Mouse (Mus musculus) ES-E14 (cell line): ENCODE results near the gene 1700001O22Rik. TPM values are rescaled to one million over a fixed set of nuclear protein-coding genes. Genes with fewer than 3 reads are reported as not detected.

Experiments used
- DNase-seq: peaks from one replicate; pipeline ENCODE4 v3.0.0-alpha.2; 2013; ENCODE audit warnings: low read depth, low spot score
- H3K27ac ChIP-seq: 2 replicates; pipeline ENCODE4 v1.5.1; 2012; ENCODE audit warnings: low read depth, mild to moderate bottlenecking, low read length, moderate library complexity, mixed read lengths; ENCODE audit not compliant: poor library complexity, insufficient read depth, severe bottlenecking
- H3K36me3 ChIP-seq: 2 replicates; pipeline ENCODE4 v1.6.1; 2012; ENCODE audit warnings: mild to moderate bottlenecking, low read length, moderate library complexity, mixed read lengths; ENCODE audit not compliant: control insufficient read depth, poor library complexity, insufficient read depth, severe bottlenecking
- H3K4me1 ChIP-seq, 2 experiments: fragments of 150-350 bp in 1 of 2; sonication (generic) in 1 of 2; 2 replicates each; pipeline ENCODE4 v1.6.1; 2012; ENCODE audit warnings: low read length in 2 of 2, mild to moderate bottlenecking in 1 of 2, mixed read lengths in 1 of 2; ENCODE audit not compliant: control insufficient read depth in 2 of 2, insufficient read depth in 2 of 2, poor library complexity in 1 of 2
- H3K4me3 ChIP-seq, 2 experiments: fragments of 150-350 bp in 1 of 2; sonication (generic) in 1 of 2; 2 replicates each; pipeline ENCODE4 v1.5.1; 2012; ENCODE audit warnings: low read length in 2 of 2, low read depth in 1 of 2, mild to moderate bottlenecking in 1 of 2, mixed read lengths in 1 of 2; ENCODE audit not compliant: insufficient read depth in 1 of 2, poor library complexity in 1 of 2, severe bottlenecking in 1 of 2
- H3K9ac ChIP-seq: 2 replicates; pipeline ENCODE4 v1.6.1; 2012; ENCODE audit warnings: low read depth, mild to moderate bottlenecking, low read length, mixed read lengths; ENCODE audit not compliant: poor library complexity, insufficient read depth, severe bottlenecking
- H3K9me3 ChIP-seq: fragments of 150-350 bp; sonication (generic); 2 replicates; pipeline ENCODE4 v1.6.1; 2012; ENCODE audit warnings: low read depth, mild to moderate bottlenecking, low read length; ENCODE audit not compliant: control insufficient read depth, insufficient read depth
- CHD2 ChIP-seq: IDR thresholded peaks from 2 replicates; pipeline ENCODE4 v1.6.1; 2014; ENCODE audit warnings: mild to moderate bottlenecking, low read depth, low read length, inconsistent platforms
- HCFC1 ChIP-seq: IDR thresholded peaks from 2 replicates; pipeline ENCODE4 v1.6.1; 2012; ENCODE audit warnings: low read length, inconsistent platforms, borderline replicate concordance; ENCODE audit not compliant: insufficient read depth
- MAFK ChIP-seq: IDR thresholded peaks from 2 replicates; pipeline ENCODE4 v1.6.1; 2014; ENCODE audit warnings: mild to moderate bottlenecking, low read depth, low read length, inconsistent platforms; ENCODE audit not compliant: insufficient read depth
- ZC3H11A ChIP-seq: IDR thresholded peaks from 2 replicates; pipeline ENCODE4 v1.6.1; 2012; ENCODE audit warnings: low read depth, mild to moderate bottlenecking, inconsistent platforms, low read length, borderline replicate concordance
- ZNF384 ChIP-seq: IDR thresholded peaks from 2 replicates; pipeline ENCODE4 v1.6.1; 2012; ENCODE audit warnings: low read depth, low read length, inconsistent platforms
- in situ Hi-C, 2 experiments: fragments of 600-800 bp; cut with MboI; formaldehyde crosslinking; loops; one replicate each; pipeline ENCODE4 v1.15.1; 2025; ENCODE audit warnings: low sequenced_read_pairs in 2 of 2, inconsistent platforms in 1 of 2; ENCODE audit not compliant: unreplicated experiment in 2 of 2
- total RNA-seq: library from RNA; depleted of rRNA; stranded (reverse); fragments of 300-350 nt; gene quantifications from 2 replicates; pipeline ENCODE4 v1.2.3, GENCODE M21; 2012; rRNA removed

1700001O22Rik gene
- total RNA-seq, 1 experiment: 1.9 TPM

DNA sequence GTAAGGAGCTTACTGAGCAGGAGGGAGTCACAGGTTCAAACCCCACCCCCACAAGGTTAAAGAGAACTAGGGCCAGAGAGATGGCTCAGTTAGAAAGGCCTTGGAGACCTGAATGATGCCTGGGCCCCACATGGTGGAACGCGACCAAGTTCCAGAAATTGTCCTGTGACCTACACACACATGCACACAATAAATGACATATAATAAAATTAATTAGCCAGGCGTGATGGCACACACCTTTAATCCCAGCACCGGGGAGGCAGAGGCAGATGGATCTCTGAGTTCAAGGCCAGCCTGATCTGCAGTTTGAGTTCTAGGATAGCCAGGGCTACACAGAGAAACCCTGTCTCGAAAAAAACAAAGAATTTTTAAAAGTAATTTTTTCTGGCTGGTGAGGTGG is 51.0 kb downstream of the 1700001O22Rik start:
- Histone ChIP-seq H3K27ac (no peak overlapping the region), H3K9ac (no peak overlapping the region), H3K36me3 (no peaks in the 10 kb centered on the region), H3K4me1 (peaks cover 7 to 15% of the 10 kb centered on the region in 2 experiments; a peak in 3 of 4 replicates), H3K4me3 (no peak overlapping the region), H3K9me3 (no peaks in the 10 kb centered on the region)
- no peak for TF ChIP-seq CHD2
- TF ChIP-seq ZNF384: no peak
- TF ChIP-seq HCFC1: no peak
- TF ChIP-seq ZC3H11A: no peak
- TF ChIP-seq MAFK: no peak
- no peak for DNase-seq
- in situ Hi-C loops: no loop called here

DNA sequence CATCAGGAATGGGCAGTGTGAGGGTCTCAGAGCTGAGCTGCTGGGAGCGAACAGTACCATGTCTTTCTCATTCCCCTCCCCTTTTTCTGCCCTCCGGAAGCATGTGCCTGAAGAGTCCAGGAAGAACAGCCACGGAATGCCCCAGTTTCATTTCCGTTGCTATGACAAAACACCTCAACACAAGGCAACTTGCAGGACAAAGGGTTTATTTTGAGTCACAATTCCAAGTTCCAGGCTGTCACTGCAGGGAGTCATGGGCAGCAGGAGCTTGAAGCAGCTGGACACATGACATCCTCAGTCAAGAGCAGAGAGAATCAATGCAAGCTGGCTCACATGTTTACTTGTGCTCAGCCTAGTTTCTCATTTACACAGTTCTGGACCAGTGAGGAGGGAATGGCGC is 53.4 kb downstream of the 1700001O22Rik start:
- Histone ChIP-seq H3K4me3 (no peak overlapping the region), H3K9me3 (no peaks in the 10 kb centered on the region), H3K27ac (no peak overlapping the region), H3K36me3 (no peaks in the 10 kb centered on the region), H3K4me1 (peaks cover 5 to 10% of the 10 kb centered on the region in 2 experiments; a peak in 3 of 4 replicates), H3K9ac (no peak overlapping the region)
- in situ Hi-C loops: no loop called here
- no peak for TF ChIP-seq HCFC1
- TF ChIP-seq CHD2: no peak
- no peak for TF ChIP-seq MAFK
- no peak for TF ChIP-seq ZNF384
- TF ChIP-seq ZC3H11A: no peak
- DNase-seq: no peak

DNA sequence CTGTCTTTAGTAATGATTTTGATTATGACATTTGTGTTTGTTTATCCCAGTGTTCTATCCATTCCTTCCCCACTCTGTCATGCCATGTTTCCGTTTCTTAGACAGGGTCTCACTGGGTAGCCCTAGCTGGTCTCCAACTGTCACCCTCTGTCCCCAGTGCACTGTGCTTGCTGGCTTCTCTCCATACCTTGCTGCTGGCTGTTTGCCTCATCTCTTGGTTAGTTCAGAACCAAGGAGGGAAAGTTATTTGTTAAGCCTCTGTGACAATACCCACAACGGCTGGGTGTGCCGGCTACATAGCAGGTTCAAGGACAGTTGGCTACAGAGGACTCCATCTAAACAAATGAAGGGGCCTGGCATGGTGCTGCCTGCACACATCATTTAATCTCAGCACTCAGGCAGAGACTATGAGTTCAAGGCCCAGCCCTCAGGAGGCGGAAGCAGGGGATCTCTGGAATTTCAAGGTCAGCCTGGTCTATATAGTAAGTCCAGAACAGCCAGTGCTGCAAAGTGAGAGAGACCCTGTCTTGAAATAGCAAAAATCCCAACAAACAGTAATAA is 55.8 kb downstream of the 1700001O22Rik start:
- H3K27ac ChIP-seq: peak overlapping the region; percentile 9; the same call in 1 of the 2 replicates

More for the DNA sequence above, 55.8 kb downstream of the 1700001O22Rik start:
- peak; percentile 48 for DNase-seq
- no peak overlapping the region for H3K9ac ChIP-seq
- no peak overlapping the region for H3K4me3 ChIP-seq
- TF ChIP-seq HCFC1 (no peak), CHD2 (no peak), MAFK (no peak), ZC3H11A (no peak), ZNF384 (no peak)
- H3K9me3 ChIP-seq: no peaks in the 10 kb centered on the region
- no peaks in the 10 kb centered on the region for H3K36me3 ChIP-seq
- in situ Hi-C loops: no loop called here
- peaks cover 13 to 16% of the 10 kb centered on the region in 2 experiments for H3K4me1 ChIP-seq

Other genes starting within 250 kb of the 1700001O22Rik start
- gene Cstad, start 208.6 kb downstream of the 1700001O22Rik start, total RNA-seq: 0.54 TPM in 1 of 2 replicates, not detected in the other
- 47.3 and 55.2 TPM in 2 replicates for gene Ntmt1, start 4.2 kb upstream of the 1700001O22Rik start, total RNA-seq
- 73.6 and 88.1 TPM in 2 replicates for gene Asb6, start 26.7 kb upstream of the 1700001O22Rik start, total RNA-seq
- gene Prrx2, start 31.3 kb upstream of the 1700001O22Rik start, total RNA-seq: 8.7 and 16.2 TPM in 2 replicates
- gene Ptges, start 126.2 kb upstream of the 1700001O22Rik start, total RNA-seq: 25.5 and 30.3 TPM in 2 replicates
- gene Tor1b, start 149.3 kb upstream of the 1700001O22Rik start, total RNA-seq: 67.8 and 73.5 TPM in 2 replicates
- gene Tor1a, start 164.3 kb upstream of the 1700001O22Rik start, total RNA-seq: 73.6 and 93.0 TPM in 2 replicates
- 36.6 and 48.8 TPM in 2 replicates for gene BC005624, start 178.5 kb upstream of the 1700001O22Rik start, total RNA-seq
- 8.5 and 12.8 TPM in 2 replicates for gene Usp20, start 178.6 kb upstream of the 1700001O22Rik start, total RNA-seq